Mouse (Mus musculus) liver, embryonic 14.5 days (tissue): Measurements from ENCODE around the gene Vamp5. TPM values are rescaled to one million over a fixed set of nuclear protein-coding genes. Genes with fewer than 3 reads are reported as not detected.

Experiments
- ATAC-seq: fragments of 200-750 bp; cut with Nextera tagmentation; 2 replicates; pipeline ENCODE4 v1.8.0; 2017; ENCODE audit warnings: moderate number of reproducible peaks, mild to moderate bottlenecking, moderate library complexity; ENCODE audit not compliant: insufficient read depth
- DNase-seq, 3 experiments: peaks; one replicate each; pipeline ENCODE4 v3.0.0-alpha.2; 2012 to 2013; ENCODE audit warnings: low read depth in 3 of 3, low spot score in 3 of 3
- H3K27ac ChIP-seq: fragments of 300-500 bp; sonication (generic); 2 replicates; pipeline ENCODE4 v1.5.1; 2014; ENCODE audit warnings: moderate library complexity, mild to moderate bottlenecking, control low read depth, inconsistent platforms
- H3K27me3 ChIP-seq: fragments of 300-500 bp; sonication (generic); 2 replicates; pipeline ENCODE4 v1.6.1; 2014; ENCODE audit warnings: mild to moderate bottlenecking, low read length, moderate library complexity; ENCODE audit not compliant: control insufficient read depth, insufficient read depth
- H3K36me3 ChIP-seq: fragments of 300-500 bp; sonication (generic); replicated peaks from 2 replicates; pipeline ENCODE4 v1.6.1; 2014; ENCODE audit warnings: low read depth; ENCODE audit not compliant: control insufficient read depth, insufficient read depth
- H3K4me1 ChIP-seq, 2 experiments: fragments of 200-500 bp in 1 of 2; fragments of 300-500 bp in 1 of 2; sonication (generic) in 1 of 2; replicated peaks; 2 replicates each; pipeline ENCODE4 v1.6.1; 2012 to 2014; ENCODE audit warnings: antibody characterized with exemption in 1 of 2, inconsistent platforms in 1 of 2, low read length in 1 of 2; ENCODE audit not compliant: control insufficient read depth in 2 of 2, insufficient read depth in 2 of 2
- H3K4me2 ChIP-seq: fragments of 300-500 bp; sonication (generic); 2 replicates; pipeline ENCODE4 v1.6.1; 2014; ENCODE audit warnings: low read depth, mild to moderate bottlenecking, control low read depth, moderate library complexity
- H3K4me3 ChIP-seq, 2 experiments: fragments of 200-500 bp in 1 of 2; fragments of 300-500 bp in 1 of 2; sonication (generic) in 1 of 2; 2 replicates each; pipeline ENCODE4 v1.5.1; 2012 to 2014; ENCODE audit warnings: low read depth in 2 of 2, low read length in 2 of 2, mild to moderate bottlenecking in 2 of 2, control low read depth in 1 of 2, inconsistent platforms in 1 of 2, moderate library complexity in 1 of 2; ENCODE audit not compliant: insufficient read depth in 1 of 2
- H3K9ac ChIP-seq: fragments of 300-500 bp; sonication (generic); replicated peaks from 2 replicates; pipeline ENCODE4 v1.6.1; 2014; ENCODE audit warnings: mild to moderate bottlenecking, control low read depth, moderate library complexity
- H3K9me3 ChIP-seq: fragments of 300-500 bp; sonication (generic); 2 replicates; pipeline ENCODE4 v1.6.1; 2016; ENCODE audit warnings: low read length, mixed read lengths; ENCODE audit not compliant: control insufficient read depth
- CTCF ChIP-seq: IDR thresholded peaks from 2 replicates; pipeline ENCODE4 v1.5.1; 2016; ENCODE audit warnings: antibody characterized with exemption, low read depth, control low read depth
- EP300 ChIP-seq: IDR thresholded peaks from 2 replicates; pipeline ENCODE4 v1.6.1; 2016; ENCODE audit warnings: antibody characterized with exemption, low read depth
- WGBS: fragments of 180-500 bp; shearing (Covaris S2); extraction: QIAGEN DNeasy Blood & Tissue Kit; methylation state at CpG from one replicate; pipeline ENCODE4 v1.1.7; 2014; ENCODE audit not compliant: insufficient replicate concordance; 5-methylcytosine and 5-hydroxymethylcytosine counted together
- polyA plus RNA-seq, 2 experiments: library from polyadenylated mRNA; depleted of rRNA in 1 of 2; stranded (reverse) in 1 of 2; unstranded in 1 of 2; fragments of >200 nt; fragmentation: Nextera tagmentation in 1 of 2; extraction: Ambion mirVana in 1 of 2; gene quantifications; 2 replicates each; pipeline versions ENCODE4 v1.2.1 to v1.2.3; 2012 to 2014

The Vamp5 gene
- 72.5 and 80.0 TPM in 2 replicates for polyA plus RNA-seq (2012; rRNA removed)
- polyA plus RNA-seq (2014; fragmentation: Nextera tagmentation; extraction: Ambion mirVana), result 81.0 and 94.5 TPM in 2 replicates

- Histone ChIP-seq H3K36me3 (peaks cover 10% of the 10 kb centered on the region), H3K4me3 (peak within 1 kb of the TSS; percentile 81 to 87), H3K27me3 (no peaks in the 10 kb centered on the region), H3K4me2 (peak within 1 kb of the TSS; percentile 73), H3K9ac (peak within 1 kb of the TSS; percentile 93), H3K9me3 (no peaks in the 10 kb centered on the region), H3K27ac (peak within 1 kb of the TSS; percentile 80), H3K4me1 (peaks cover 45 to 51% of the 10 kb centered on the region in 2 experiments)
- peak; percentile 85 for ATAC-seq
- TF ChIP-seq EP300, result peak; percentile 6; the same call in 1 of the 2 replicates
- TF ChIP-seq CTCF, result peak; percentile 61
- WGBS, result 2% methylated on average over 49 of the region's 49 CpGs
- peak; percentile 75 to 80 (median 76) for DNase-seq
Observed at GRCm38 (mm10) chr6:72380131-72380770, at the start of gene Vamp5. Vamp5 (minus strand) TSS chr6:72380468.

- WGBS, result 85% methylated on average over 21 of the region's 21 CpGs
Observed at GRCm38 (mm10) chr6:72429061-72429842, 49.0 kb upstream of the Vamp5 start.

DNA sequence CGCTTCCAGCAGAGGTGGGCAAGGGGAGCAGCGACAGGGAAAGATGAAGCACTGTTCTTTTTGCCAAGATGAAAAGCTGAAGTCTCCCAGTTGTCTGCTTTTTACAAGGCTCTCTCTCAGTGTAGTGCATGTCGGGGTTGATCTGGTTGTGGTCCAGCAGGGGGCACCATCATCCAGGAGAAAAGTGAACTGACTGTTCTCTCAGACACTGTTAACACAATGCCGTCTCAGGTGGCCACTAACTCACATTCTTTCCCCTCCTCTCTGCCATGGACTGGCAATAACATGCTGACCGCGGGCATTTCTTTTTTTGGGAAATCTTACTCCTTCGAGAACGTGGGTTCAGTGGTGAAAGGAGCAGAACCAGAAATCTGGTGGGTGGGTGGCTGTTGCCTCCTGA lies 47.8 kb upstream of the Vamp5 start:
- H3K27ac ChIP-seq, result no peak overlapping the region
- DNase-seq (no peak), ATAC-seq (0 out of 2 replicates have a peak, but pooled peaks have one; percentile 26)
- H3K9me3 ChIP-seq, result no peaks in the 10 kb centered on the region
- no peak overlapping the region for H3K4me3 ChIP-seq
- H3K36me3 ChIP-seq, result peaks cover 51% of the 10 kb centered on the region
- H3K27me3 ChIP-seq, result no peaks in the 10 kb centered on the region
- 36% methylated on average over 8 of the region's 8 CpGs for WGBS
- no peak overlapping the region for H3K4me2 ChIP-seq
- no peaks in the 10 kb centered on the region for H3K4me1 ChIP-seq
- no peak overlapping the region for H3K9ac ChIP-seq
- TF ChIP-seq CTCF (peak; percentile 87), EP300 (no peak)

More at GRCm38 (mm10) chr6:72429061-72429842, 49.0 kb upstream of the Vamp5 start:
- ATAC-seq, result no peak
- Histone ChIP-seq H3K9ac (no peak overlapping the region), H3K4me1 (no peaks in the 10 kb centered on the region), H3K36me3 (peaks cover 54% of the 10 kb centered on the region), H3K27ac (no peak overlapping the region), H3K4me2 (no peak overlapping the region), H3K27me3 (no peaks in the 10 kb centered on the region), H3K9me3 (no peaks in the 10 kb centered on the region), H3K4me3 (no peak overlapping the region)
- DNase-seq, result no peak
- TF ChIP-seq EP300, result no peak
- no peak for TF ChIP-seq CTCF

DNA sequence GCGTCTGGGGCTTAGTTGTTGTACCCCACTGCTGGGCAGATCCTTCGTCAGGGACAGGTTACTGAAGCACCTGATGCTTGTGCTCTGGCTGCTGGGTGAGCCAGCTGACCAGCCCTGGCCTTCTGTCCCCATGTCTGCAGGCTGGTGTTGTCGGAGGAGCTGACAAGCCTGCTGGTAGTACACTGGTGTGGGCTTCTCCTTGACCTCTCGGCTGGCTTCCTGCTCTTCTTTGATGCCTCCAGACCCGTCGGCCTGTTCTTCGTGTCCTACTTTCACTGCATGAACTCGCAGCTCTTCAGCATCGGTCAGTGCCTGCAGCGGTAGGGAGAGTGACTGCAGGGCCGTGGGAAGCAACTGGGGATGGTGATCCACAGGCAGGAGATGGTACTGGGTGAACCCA lies 45.4 kb upstream of the Vamp5 start:
- H3K9me3 ChIP-seq, result no peaks in the 10 kb centered on the region
- H3K9ac ChIP-seq, result no peak overlapping the region
- TF ChIP-seq CTCF, result no peak
- TF ChIP-seq EP300, result no peak
- 86% methylated on average over 11 of the region's 11 CpGs for WGBS
- H3K4me3 ChIP-seq, result no peak overlapping the region
- H3K4me1 ChIP-seq, result no peaks in the 10 kb centered on the region
- H3K27me3 ChIP-seq, result no peaks in the 10 kb centered on the region
- ATAC-seq, result no peak
- H3K4me2 ChIP-seq, result no peak overlapping the region
- no peak for DNase-seq
- H3K36me3 ChIP-seq, result peaks cover 39% of the 10 kb centered on the region
- no peak overlapping the region for H3K27ac ChIP-seq

DNA sequence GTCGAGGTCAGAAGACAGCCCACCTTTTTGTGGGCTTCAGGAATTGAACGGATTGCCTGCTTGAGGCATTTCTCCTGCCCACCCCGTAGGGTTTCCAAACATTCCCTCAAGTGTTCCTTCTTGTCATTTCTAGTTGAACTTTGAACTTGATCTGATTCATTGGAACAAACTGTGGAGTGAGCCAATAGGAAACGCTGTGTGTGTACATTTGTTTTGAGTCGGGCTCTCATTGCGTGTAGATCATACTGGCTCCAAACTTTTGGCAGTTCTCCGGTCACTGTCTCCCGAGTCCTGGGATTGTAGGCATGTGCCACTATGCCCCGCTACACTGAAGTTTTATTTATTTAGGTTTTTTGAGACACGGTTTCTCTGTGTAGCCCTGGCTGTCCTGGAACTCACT lies 40.6 kb upstream of the Vamp5 start:
- no peak overlapping the region for H3K27ac ChIP-seq
- peaks cover 27% of the 10 kb centered on the region for H3K36me3 ChIP-seq
- no peak overlapping the region for H3K4me3 ChIP-seq
- WGBS, result 85% methylated on average over 10 of the region's 10 CpGs
- TF ChIP-seq CTCF (no peak), EP300 (no peak)
- H3K9ac ChIP-seq, result no peak overlapping the region
- H3K4me1 ChIP-seq, result peaks cover 11 to 18% of the 10 kb centered on the region in 2 experiments
- H3K27me3 ChIP-seq, result no peaks in the 10 kb centered on the region
- H3K4me2 ChIP-seq, result no peak overlapping the region
- ATAC-seq, result no peak
- DNase-seq, result no peak
- no peaks in the 10 kb centered on the region for H3K9me3 ChIP-seq
